Mouse (Mus musculus): ENCODE measurements around the gene Rad18.

DNA sequence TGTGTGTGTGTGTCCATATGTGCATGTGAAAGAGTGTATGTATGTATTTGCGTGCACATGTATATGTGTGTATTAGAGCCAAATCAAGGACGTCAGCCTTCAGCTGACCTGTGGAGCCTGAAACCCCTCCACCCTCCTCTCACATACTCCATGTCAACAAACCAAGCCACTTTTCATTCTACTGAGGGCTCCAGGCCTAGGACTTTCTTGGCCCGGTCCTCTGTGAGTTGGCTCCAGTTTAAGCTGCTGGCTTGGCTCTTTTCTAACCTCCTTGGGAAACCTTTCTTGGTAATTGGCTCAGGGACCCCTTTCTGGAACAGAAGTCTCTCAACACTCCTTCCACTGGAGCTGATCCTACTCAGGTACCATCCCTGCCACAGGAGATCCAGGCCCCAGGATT lies 40.0 kb upstream of the Rad18 start:
- TF ChIP-seq POLR2A (IDR thresholded peaks at IDR 0.05; ENCODE audit: low read depth, low read length) (no peak), CTCF (IDR thresholded peaks at IDR 0.05; ENCODE audit: borderline replicate concordance, insufficient read depth, low read length) (no peak)

Data from embryonic fibroblast, embryonic 13.5 days (primary cell).